In the genomic region with DNA sequence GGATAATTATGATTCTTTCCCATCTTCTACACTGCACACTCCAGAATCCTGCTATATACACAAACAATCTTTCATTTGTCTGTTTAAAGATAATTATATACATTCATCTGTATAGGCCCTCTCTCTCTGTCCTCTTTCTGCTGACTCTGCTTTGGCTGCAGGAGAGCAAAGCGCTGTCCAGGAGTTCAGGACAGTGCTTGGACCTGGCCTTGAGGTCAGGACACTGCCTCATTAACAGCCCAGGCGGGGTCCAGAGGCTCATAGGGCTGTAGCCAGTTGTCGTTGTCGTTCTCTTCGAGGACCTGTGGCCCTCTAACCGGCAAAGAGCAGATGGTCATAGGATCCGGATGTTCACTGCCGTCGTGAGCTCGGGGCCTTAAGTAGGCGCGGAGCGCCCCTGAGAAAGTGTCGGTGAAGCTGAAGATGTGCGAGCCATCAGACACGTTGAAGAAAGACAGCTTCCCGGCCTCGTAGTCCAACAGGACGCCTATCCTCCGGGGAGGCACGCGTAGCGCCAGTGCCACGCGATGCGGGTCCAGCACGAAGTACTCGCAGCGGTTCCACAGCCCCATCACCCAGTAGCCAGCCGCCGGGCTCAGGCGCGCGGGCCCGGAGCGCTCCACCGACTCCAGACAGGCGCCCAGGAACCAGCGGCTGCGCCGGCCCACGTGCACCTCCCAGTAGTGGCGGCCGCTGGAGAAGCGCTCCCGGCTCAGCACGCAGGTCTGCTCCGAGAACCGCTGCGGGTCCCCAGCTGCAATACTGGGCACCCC, we compare ENCODE assay signal across 9 mouse cellular contexts. TPM values are rescaled to one million over a fixed set of nuclear protein-coding genes. Genes with fewer than 3 reads are reported as not detected.
DNase-seq lines count a peak whose midpoint lies in the region; ATAC-seq lines count a peak whose summit lies in the region.
"Had no signal": no experiment of that assay in that cellular context is flagged by ENCODE, and none has a peak within 500 bp of the region (broad histone marks: within the 10 kb centered on the region; RNA-seq: fewer than 3 reads in every experiment).

No protein-coding gene starts in this region.

- peak overlapping the region; percentile 72 for H3K4me2 ChIP-seq in heart, embryonic 12.5 days
- peak overlapping the region; percentile 74 for H3K4me2 ChIP-seq in forebrain, embryonic 16.5 days (ENCODE audit: low read length)
- H3K4me2 ChIP-seq in midbrain, embryonic 16.5 days (ENCODE audit: low read length): peak overlapping the region; percentile 87

- peak; percentile 48; the same call in 1 of the 2 replicates for ATAC-seq in heart, embryonic 12.5 days (ENCODE audit: insufficient number of reproducible peaks, low FRiP score)
- peak; percentile 84 for ATAC-seq in forebrain, embryonic 16.5 days
- ATAC-seq in midbrain, embryonic 16.5 days: peak; percentile 89

- H3K9ac ChIP-seq in heart, embryonic 12.5 days: peak overlapping the region; percentile 3; the same call in 1 of the 2 replicates
- H3K9ac ChIP-seq in forebrain, embryonic 16.5 days (replicated peaks; ENCODE audit: low read depth, low read length): peak overlapping the region; percentile 52
- H3K9ac ChIP-seq in midbrain, embryonic 16.5 days (ENCODE audit: low read depth, low read length): peak overlapping the region; percentile 69

- H3K27me3 ChIP-seq in heart, embryonic 12.5 days (replicated peaks): peaks cover 21% of the 10 kb centered on the region
- peaks cover 10% of the 10 kb centered on the region for H3K27me3 ChIP-seq in forebrain, embryonic 16.5 days (replicated peaks; ENCODE audit: control insufficient read depth, insufficient read depth, low read length)
- peaks cover 2% of the 10 kb centered on the region; the same call in 1 of the 2 replicates for H3K27me3 ChIP-seq in midbrain, embryonic 16.5 days (ENCODE audit: control insufficient read depth, insufficient read depth, low read depth, low read length)

- peaks cover 7% of the 10 kb centered on the region for H3K9me3 ChIP-seq in heart, embryonic 12.5 days (replicated peaks)
- H3K9me3 ChIP-seq in forebrain, embryonic 16.5 days (ENCODE audit: control insufficient read depth, low read length): peaks cover 7% of the 10 kb centered on the region
- H3K9me3 ChIP-seq in midbrain, embryonic 16.5 days (replicated peaks; ENCODE audit: control insufficient read depth, low read length, poor library complexity, severe bottlenecking): no peaks in the 10 kb centered on the region

- 4% methylated on average over 50 of the region's 50 CpGs for WGBS in heart, embryonic 12.5 days
- WGBS in forebrain, embryonic 16.5 days: 8% methylated on average over 50 of the region's 50 CpGs
- 3% methylated on average over 50 of the region's 50 CpGs for WGBS in midbrain, embryonic 16.5 days

- peak overlapping the region; percentile 38 for H3K4me3 ChIP-seq in heart, embryonic 12.5 days
- peak overlapping the region; percentile 45 for H3K4me3 ChIP-seq in forebrain, embryonic 16.5 days (replicated peaks; ENCODE audit: low read length)
- H3K4me3 ChIP-seq in midbrain, embryonic 16.5 days (ENCODE audit: low read depth, low read length): peak overlapping the region; percentile 48

- DNase-seq in heart, adult 9 months (ENCODE audit: low spot score in 2 of 2): no peak
- peak; percentile 66 for DNase-seq in ZHBTc4 (ENCODE audit: low read depth, low spot score)
- DNase-seq in left cerebral cortex, postnatal 36 days (ENCODE audit: low spot score in 2 of 2): peak; percentile 17 to 21
- no peak for DNase-seq in c-Kit-positive CD71-positive TER-119-positive erythroid progenitor cells, embryonic 14.5 days (ENCODE audit: low spot score)
- no peak for DNase-seq in spleen, postnatal 14 days (ENCODE audit: low spot score in 2 of 2)

- H3K4me1 ChIP-seq in heart, embryonic 12.5 days (replicated peaks): peaks cover 8% of the 10 kb centered on the region
- H3K4me1 ChIP-seq in forebrain, embryonic 16.5 days (replicated peaks; ENCODE audit: control insufficient read depth, insufficient read depth, low read length): peaks cover 6% of the 10 kb centered on the region
- 0 out of 2 replicates have a peak, but pooled peaks cover 4% of the 10 kb centered on the region for H3K4me1 ChIP-seq in midbrain, embryonic 16.5 days (ENCODE audit: control insufficient read depth, insufficient read depth, low read length)

- H3K36me3 ChIP-seq in heart, embryonic 12.5 days: no peaks in the 10 kb centered on the region
- H3K36me3 ChIP-seq in forebrain, embryonic 16.5 days (ENCODE audit: control insufficient read depth, insufficient read depth): no peaks in the 10 kb centered on the region
- no peaks in the 10 kb centered on the region for H3K36me3 ChIP-seq in midbrain, embryonic 16.5 days (ENCODE audit: control insufficient read depth, insufficient read depth, low read length)
- H3K36me3 ChIP-seq: G1E had no signal

- intact Hi-C loops in left cerebral cortex, postnatal 36 days (cut with DNase I): no loop called here

- H3K27ac ChIP-seq in heart, embryonic 12.5 days (ENCODE audit: poor library complexity, severe bottlenecking): no peak overlapping the region
- H3K27ac ChIP-seq in forebrain, embryonic 16.5 days (ENCODE audit: low read length): no peak overlapping the region
- H3K27ac ChIP-seq in midbrain, embryonic 16.5 days (ENCODE audit: low read length): no peak overlapping the region

RNA-seq across cellular contexts. Expression of gene Olfr1394, which starts 14.8 kb away (rescaled TPM):
- polyA plus RNA-seq in heart, embryonic 12.5 days (2016; fragmentation: Nextera tagmentation; extraction: Ambion mirVana): not detected in 2 replicates
- polyA plus RNA-seq in forebrain, embryonic 16.5 days (2015; fragmentation: Nextera tagmentation; extraction: Ambion mirVana): not detected in 2 replicates
- not detected for total RNA-seq in left cerebral cortex, postnatal 36 days (2021)
- not detected in 2 replicates for polyA plus RNA-seq in midbrain, embryonic 16.5 days (2015; fragmentation: Nextera tagmentation; extraction: Ambion mirVana)
- polyA plus RNA-seq: G1E had no signal

RNA-seq across cellular contexts. Expression of gene Btnl9, which starts 17.9 kb away (rescaled TPM):
- polyA plus RNA-seq in heart, embryonic 12.5 days (2016; fragmentation: Nextera tagmentation; extraction: Ambion mirVana): 1.4 and 1.9 TPM in 2 replicates
- polyA plus RNA-seq in forebrain, embryonic 16.5 days (2015; fragmentation: Nextera tagmentation; extraction: Ambion mirVana): not detected in 2 replicates
- total RNA-seq in left cerebral cortex, postnatal 36 days (2021): not detected
- polyA plus RNA-seq in midbrain, embryonic 16.5 days (2015; fragmentation: Nextera tagmentation; extraction: Ambion mirVana): 0.10 and 0.39 TPM in 2 replicates
- polyA plus RNA-seq: G1E had no signal

RNA-seq across cellular contexts. Expression of gene Olfr1395, which starts 27.0 kb away (rescaled TPM):
- polyA plus RNA-seq in heart, embryonic 12.5 days (2016; fragmentation: Nextera tagmentation; extraction: Ambion mirVana): not detected in 2 replicates
- not detected in 2 replicates for polyA plus RNA-seq in forebrain, embryonic 16.5 days (2015; fragmentation: Nextera tagmentation; extraction: Ambion mirVana)
- total RNA-seq in left cerebral cortex, postnatal 36 days (2021): not detected
- polyA plus RNA-seq in midbrain, embryonic 16.5 days (2015; fragmentation: Nextera tagmentation; extraction: Ambion mirVana): not detected in 2 replicates
- polyA plus RNA-seq: G1E had no signal

RNA-seq across cellular contexts. Expression of gene Zfp62, which starts 34.1 kb away (rescaled TPM):
- 33.5 and 34.6 TPM in 2 replicates for polyA plus RNA-seq in heart, embryonic 12.5 days (2016; fragmentation: Nextera tagmentation; extraction: Ambion mirVana)
- polyA plus RNA-seq in forebrain, embryonic 16.5 days (2015; fragmentation: Nextera tagmentation; extraction: Ambion mirVana): 59.1 and 64.9 TPM in 2 replicates
- total RNA-seq in left cerebral cortex, postnatal 36 days (2021): 10 to 100 TPM; 45.8 to 55.7 TPM
- 38.6 and 43.4 TPM in 2 replicates for polyA plus RNA-seq in midbrain, embryonic 16.5 days (2015; fragmentation: Nextera tagmentation; extraction: Ambion mirVana)

RNA-seq across cellular contexts. Expression of gene Olfr1396, which starts 54.4 kb away (rescaled TPM):
- polyA plus RNA-seq in heart, embryonic 12.5 days (2016; fragmentation: Nextera tagmentation; extraction: Ambion mirVana): not detected in 2 replicates
- not detected in 2 replicates for polyA plus RNA-seq in forebrain, embryonic 16.5 days (2015; fragmentation: Nextera tagmentation; extraction: Ambion mirVana)
- total RNA-seq in left cerebral cortex, postnatal 36 days (2021): not detected
- not detected in 2 replicates for polyA plus RNA-seq in midbrain, embryonic 16.5 days (2015; fragmentation: Nextera tagmentation; extraction: Ambion mirVana)
- polyA plus RNA-seq: G1E had no signal

Comparison
In these comparisons a context has a peak if more than half of its experiments do, and no peak if none do; other contexts are left out.
1. H3K9ac ChIP-seq: peak in every context shown above with its lines; median percentile 69 in midbrain, embryonic 16.5 days; 52 in forebrain, embryonic 16.5 days; 3 in heart, embryonic 12.5 days.
2. DNase-seq: peak in ZHBTc4 (single experiment) and left cerebral cortex, postnatal 36 days (2 of 2); none in heart, adult 9 months (0 of 2), c-Kit-positive CD71-positive TER-119-positive erythroid progenitor cells, embryonic 14.5 days (single experiment) and spleen, postnatal 14 days (0 of 2).
3. Peak in every context shown above with its lines, with median percentiles within 50 percentile points of each other: ATAC-seq, H3K4me2 ChIP-seq and H3K4me3 ChIP-seq.